Comparison of ENCODE assay signal across 9 mouse cellular contexts in the genomic region with DNA sequence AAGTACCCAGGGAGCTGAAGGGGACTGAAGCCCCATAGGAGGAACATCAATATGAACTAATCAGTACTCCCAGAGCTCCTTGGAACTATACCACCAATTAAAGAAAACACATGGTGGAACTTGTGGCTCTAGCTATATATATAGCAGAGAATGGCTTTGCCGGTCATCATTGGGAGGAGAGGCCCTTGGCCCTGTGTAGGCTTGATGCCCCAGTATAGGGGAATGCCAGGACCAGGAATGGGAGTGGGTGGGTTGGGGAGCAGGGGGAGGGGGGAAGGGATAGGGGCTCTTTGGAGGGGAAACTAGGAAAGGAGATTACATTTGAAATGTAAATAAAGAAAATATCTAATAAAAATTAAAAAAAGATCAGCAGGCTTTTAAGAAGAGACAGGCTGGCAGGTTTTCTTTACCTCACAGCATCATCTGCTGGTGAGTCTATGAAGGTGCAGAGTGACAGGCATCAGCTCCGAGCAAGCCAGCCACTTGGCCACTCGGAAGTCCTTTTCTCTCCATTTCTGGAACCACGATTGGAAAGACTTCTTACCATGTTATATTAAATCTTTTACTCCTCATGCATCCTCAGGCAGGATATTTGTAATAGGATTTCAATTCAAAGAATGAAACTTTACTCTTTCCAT. TPM values are rescaled to one million over a fixed set of nuclear protein-coding genes. Genes with fewer than 3 reads are reported as not detected.
DNase-seq lines count a peak whose midpoint lies in the region; ATAC-seq and TF ChIP-seq lines count a peak whose summit lies in the region.
"Not testable (repeated sequence)": the region's sequence is repeated elsewhere in the genome, so short reads cannot be mapped to it uniquely, and the experiment has no call there.
"Had no signal": no experiment of that assay in that cellular context is flagged by ENCODE, and none has a peak within 500 bp of the region (broad histone marks: within the 10 kb centered on the region; RNA-seq: fewer than 3 reads in every experiment).

No protein-coding gene starts in this region.

- not testable (repeated sequence) for TF ChIP-seq EP300 in ES-Bruce4 (IDR thresholded peaks at IDR 0.05; ENCODE audit: insufficient read depth, low read depth, low read length); heart, postnatal 0 days (IDR thresholded peaks at IDR 0.05; ENCODE audit: low read depth)

- peak; percentile 3 to 26 for DNase-seq in adrenal gland, postnatal 36 days
- peak; percentile 59 for DNase-seq in embryonic facial prominence, embryonic 11.5 days (ENCODE audit: low spot score)
- DNase-seq in heart, postnatal 0 days (ENCODE audit: low spot score), result peak; percentile 14
- peak; percentile 12 to 19 for DNase-seq in kidney, postnatal 4 days
- peak; percentile 64 for DNase-seq in lung, embryonic 14.5 days

- not testable (repeated sequence) for H3K4me1 ChIP-seq in ES-Bruce4 (ENCODE audit: control insufficient read depth, insufficient read depth, low read length); embryonic facial prominence, embryonic 11.5 days (ENCODE audit: control insufficient read depth, insufficient read depth, low read length); heart, postnatal 0 days (ENCODE audit: control insufficient read depth, insufficient read depth); lung, embryonic 14.5 days (ENCODE audit: insufficient read depth); neural tube, embryonic 12.5 days; testis, adult 2 months (ENCODE audit: control insufficient read depth, insufficient read depth, low read length)

- not testable (repeated sequence) for H3K9ac ChIP-seq in ES-Bruce4 (ENCODE audit: low read depth, poor library complexity, severe bottlenecking); embryonic facial prominence, embryonic 11.5 days (replicated peaks; ENCODE audit: low read length); heart, postnatal 0 days (replicated peaks; ENCODE audit: low read depth, low read length); lung, embryonic 14.5 days; neural tube, embryonic 12.5 days

- TF ChIP-seq CTCF in ES-Bruce4 (IDR thresholded peaks at IDR 0.05; ENCODE audit: low read depth, low read length), result peak; percentile 43
- TF ChIP-seq CTCF in heart, postnatal 0 days (IDR thresholded peaks at IDR 0.05; ENCODE audit: low read depth), result peak; percentile 75
- peak; percentile 83 for TF ChIP-seq CTCF in lung, embryonic 14.5 days (IDR thresholded peaks at IDR 0.05; ENCODE audit: low read depth)
- TF ChIP-seq CTCF in testis, adult 2 months (IDR thresholded peaks at IDR 0.05; ENCODE audit: control insufficient read depth, insufficient read depth, insufficient replicate concordance, low read depth, low read length), result peak; percentile 43; the same call in 1 of the 2 replicates

- not testable (repeated sequence) for TF ChIP-seq POLR2A in ES-Bruce4 (IDR thresholded peaks at IDR 0.05; ENCODE audit: insufficient read depth, low read length); testis, adult 2 months (IDR thresholded peaks at IDR 0.05; ENCODE audit: control insufficient read depth, low read depth, low read length)

- H3K9me3 ChIP-seq in ES-Bruce4 (replicated peaks; ENCODE audit: control insufficient read depth, insufficient read depth, low read length, poor library complexity, severe bottlenecking); embryonic facial prominence, embryonic 11.5 days (replicated peaks; ENCODE audit: control insufficient read depth, low read length); heart, postnatal 0 days (replicated peaks; ENCODE audit: control insufficient read depth, low read length); lung, embryonic 14.5 days (ENCODE audit: low read depth, low read length); neural tube, embryonic 12.5 days: not testable (repeated sequence)

- 0 out of 2 replicates have a peak, but pooled peaks have one; percentile 52 for ATAC-seq in embryonic facial prominence, embryonic 11.5 days (replicated peaks; ENCODE audit: insufficient number of reproducible peaks, low FRiP score, low TSS enrichment, low read depth)
- not testable (repeated sequence) for ATAC-seq in heart, postnatal 0 days (ENCODE audit: insufficient read depth, low read depth); lung, embryonic 14.5 days (ENCODE audit: insufficient read depth)
- 0 out of 2 replicates have a peak, but pooled peaks have one; percentile 56 for ATAC-seq in neural tube, embryonic 12.5 days (ENCODE audit: low FRiP score, low read depth)

- H3K27me3 ChIP-seq in ES-Bruce4 (ENCODE audit: control insufficient read depth, insufficient read depth, low read length, poor library complexity, severe bottlenecking); embryonic facial prominence, embryonic 11.5 days (ENCODE audit: control insufficient read depth, insufficient read depth, low read length); heart, postnatal 0 days (ENCODE audit: control insufficient read depth, insufficient read depth, low read length); lung, embryonic 14.5 days (ENCODE audit: insufficient read depth, low read length); neural tube, embryonic 12.5 days (replicated peaks); testis, adult 2 months (ENCODE audit: control insufficient read depth, insufficient read depth, low read length): not testable (repeated sequence)

- not testable (repeated sequence) for H3K36me3 ChIP-seq in ES-Bruce4 (ENCODE audit: control insufficient read depth, insufficient read depth, low read length, poor library complexity, severe bottlenecking); embryonic facial prominence, embryonic 11.5 days (replicated peaks; ENCODE audit: control insufficient read depth, insufficient read depth, low read depth, low read length); heart, postnatal 0 days (replicated peaks; ENCODE audit: control insufficient read depth, insufficient read depth, low read length); lung, embryonic 14.5 days (ENCODE audit: insufficient read depth); neural tube, embryonic 12.5 days; testis, adult 2 months (ENCODE audit: control insufficient read depth, insufficient read depth, low read length)

- not testable (repeated sequence) for H3K27ac ChIP-seq in ES-Bruce4 (ENCODE audit: insufficient read depth, low read length); embryonic facial prominence, embryonic 11.5 days (replicated peaks; ENCODE audit: low read depth, low read length); heart, postnatal 0 days (ENCODE audit: low read depth); lung, embryonic 14.5 days (ENCODE audit: low read depth); neural tube, embryonic 12.5 days; testis, adult 2 months (ENCODE audit: control insufficient read depth, insufficient read depth, low read depth, low read length)

- H3K4me3 ChIP-seq in ES-Bruce4 (ENCODE audit: low read depth, low read length); embryonic facial prominence, embryonic 11.5 days (ENCODE audit: low read depth, low read length); heart, postnatal 0 days (ENCODE audit: low read depth, low read length); lung, embryonic 14.5 days (ENCODE audit: low read depth, low read length); neural tube, embryonic 12.5 days; testis, adult 2 months (ENCODE audit: control insufficient read depth, low read depth, low read length): not testable (repeated sequence)

- 50% methylated on average over 4 of the region's 4 CpGs for WGBS in embryonic facial prominence, embryonic 11.5 days
- 22% methylated on average over 4 of the region's 4 CpGs for whole genome bisulfite sequencing in heart, postnatal 0 days
- WGBS in lung, embryonic 14.5 days, result 27% methylated on average over 4 of the region's 4 CpGs
- 57% methylated on average over 4 of the region's 4 CpGs for WGBS in neural tube, embryonic 12.5 days

- H3K4me2 ChIP-seq in embryonic facial prominence, embryonic 11.5 days (ENCODE audit: low read depth, low read length); heart, postnatal 0 days (ENCODE audit: low read depth, low read length); lung, embryonic 14.5 days; neural tube, embryonic 12.5 days (replicated peaks): not testable (repeated sequence)

RNA-seq across cellular contexts. Expression of a gene that starts 16.6 kb away (rescaled TPM):
- polyA plus RNA-seq in ES-Bruce4 (2011; ENCODE audit: insufficient read depth, insufficient read length, low read depth, missing spikeins), result 0.47 TPM in 1 of 2 replicates, not detected in the other
- under 1 TPM; 0.23 to 0.53 TPM for total RNA-seq in adrenal gland, postnatal 36 days (2021)
- 29.2 and 31.9 TPM in 2 replicates for polyA plus RNA-seq in embryonic facial prominence, embryonic 11.5 days (2014; fragmentation: Nextera tagmentation; extraction: Ambion mirVana)
- 0.46 and 2.0 TPM in 2 replicates for total RNA-seq in heart, postnatal 0 days (2014; rRNA removed; ENCODE audit: low replicate concordance)
- 2.8 and 3.1 TPM in 2 replicates for polyA plus RNA-seq in heart, postnatal 0 days (2015; fragmentation: Nextera tagmentation; extraction: Ambion mirVana)
- 1.8 and 2.0 TPM in 2 replicates for polyA plus RNA-seq in lung, embryonic 14.5 days (2014; fragmentation: Nextera tagmentation; extraction: Ambion mirVana)
- 17.7 and 18.9 TPM in 2 replicates for polyA plus RNA-seq in neural tube, embryonic 12.5 days (2016; fragmentation: Nextera tagmentation; extraction: Ambion mirVana)
- polyA plus RNA-seq in testis, adult 2 months (2012; rRNA removed), result 0.05 and 0.09 TPM in 2 replicates
- polyA plus RNA-seq: erythroblast, embryonic 14.5 days had no signal

Comparison
In these comparisons a context has a peak if more than half of its experiments do, and no peak if none do; other contexts are left out.
1. DNase-seq: peak in every context shown above with its lines; median percentile 64 in lung, embryonic 14.5 days; 59 in embryonic facial prominence, embryonic 11.5 days; 16 in kidney, postnatal 4 days; 14 in adrenal gland, postnatal 36 days; 14 in heart, postnatal 0 days.